In the genomic region with DNA sequence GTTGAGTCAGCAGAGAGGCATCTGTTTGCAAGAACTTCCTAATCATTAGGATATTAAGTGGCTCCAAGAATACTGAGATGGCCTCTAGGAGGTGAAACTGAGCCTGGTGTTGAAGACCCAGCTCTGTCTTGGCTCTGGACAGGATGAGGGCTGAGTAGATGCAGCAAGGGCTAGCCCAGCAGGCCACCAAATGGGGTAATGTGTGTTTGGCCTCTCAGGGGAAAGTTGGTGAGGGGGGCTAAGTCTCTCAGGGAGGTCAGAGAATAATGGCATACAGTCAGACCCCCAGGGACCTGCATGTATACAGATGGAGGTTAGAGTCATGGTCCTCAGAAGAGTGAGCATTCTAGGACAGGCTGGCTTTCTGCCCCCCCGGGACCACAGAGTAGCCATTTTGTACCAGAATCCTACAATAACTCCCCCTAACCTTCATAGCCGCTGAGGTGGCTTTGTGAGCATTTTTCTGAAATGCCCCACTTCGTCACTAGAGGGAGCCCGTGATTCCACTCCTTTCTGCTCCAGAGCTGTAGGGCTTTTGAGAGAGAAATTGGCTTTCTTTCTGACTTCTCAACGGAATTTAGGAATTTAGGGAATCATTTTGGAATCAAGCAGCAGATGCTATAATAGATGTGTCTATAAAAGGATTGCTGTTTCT, we compare ENCODE assay signal across 9 mouse cellular contexts. TPM values are rescaled to one million over a fixed set of nuclear protein-coding genes. Genes with fewer than 3 reads are reported as not detected.
DNase-seq lines count a peak whose midpoint lies in the region; ATAC-seq and TF ChIP-seq lines count a peak whose summit lies in the region.
"Had no signal": no experiment of that assay in that cellular context is flagged by ENCODE, and none has a peak within 500 bp of the region (broad histone marks: within the 10 kb centered on the region; RNA-seq: fewer than 3 reads in every experiment).

No protein-coding gene starts in this region.

- H3K27ac ChIP-seq in layer of hippocampus, adult 2 months, result no peak overlapping the region
- H3K27ac ChIP-seq: limb, embryonic 15.5 days had no signal

- no peak overlapping the region for H3K4me3 ChIP-seq in layer of hippocampus, adult 2 months
- H3K4me3 ChIP-seq: limb, embryonic 15.5 days had no signal

- peak; percentile 46 to 81 for DNase-seq in heart, adult 18-20 months
- no peak for DNase-seq in heart, postnatal 25 days (ENCODE audit: low spot score)
- DNase-seq in CD8-positive naive resting alpha-beta T cell, adult 2 months (ENCODE audit: low read depth in 2 of 2, low spot score in 2 of 2), result peak; percentile 61 to 73
- peak; percentile 56 for DNase-seq in brain, adult 2 months (ENCODE audit: low read depth, low spot score)
- DNase-seq in forelimb bud, embryonic 11.5 days (ENCODE audit: low read depth, low spot score), result peak; percentile 52
- DNase-seq in layer of hippocampus, adult 2 months (ENCODE audit: low spot score in 2 of 2), result peak; percentile 30 to 66
- peak; percentile 42 to 72 for DNase-seq in spleen, postnatal 10 days (ENCODE audit: low spot score in 2 of 2)

- peak; percentile 91 for TF ChIP-seq CTCF in layer of hippocampus, adult 2 months (conservative IDR thresholded peaks at IDR 0.05)

- intact Hi-C loops in heart, postnatal 25 days (cut with DNase I), result loop anchor here (1.0 to 10.0 kb wide), 2 partner anchors 72 to 213 kb away; no protein-coding TSS in a partner anchor

- peak; percentile 80 for ATAC-seq in megakaryocyte, adult 5-6 weeks (ENCODE audit: poor library complexity, severe bottlenecking)

RNA-seq across cellular contexts. Expression of a gene that starts 9.1 kb away (rescaled TPM):
- total RNA-seq in heart, adult 18-20 months (2021), result under 1 TPM; 0.17 to 0.28 TPM
- not detected for total RNA-seq in heart, postnatal 25 days (2021)
- total RNA-seq in layer of hippocampus, adult 2 months (2021), result 10 to 100 TPM; 20.4 to 21.2 TPM
- 0.09 TPM in 1 of 2 replicates, not detected in the other for total RNA-seq in megakaryocyte, adult 5-6 weeks (2015)
- 0.18 TPM in 1 of 2 replicates, not detected in the other for total RNA-seq in megakaryocyte, adult 5-6 weeks (2017)

RNA-seq across cellular contexts. Expression of a gene that starts 39.3 kb away (rescaled TPM):
- under 1 TPM; 0.55 to 0.75 TPM for total RNA-seq in heart, adult 18-20 months (2021)
- total RNA-seq in heart, postnatal 25 days (2021), result 1 to 10 TPM in 1 of 2 experiments, under 1 TPM in 1; 0.70 to 1.1 TPM
- total RNA-seq in layer of hippocampus, adult 2 months (2021), result under 1 TPM; 0.41 to 0.42 TPM
- total RNA-seq in megakaryocyte, adult 5-6 weeks (2015), result not detected in 2 replicates
- not detected in 2 replicates for total RNA-seq in megakaryocyte, adult 5-6 weeks (2017)

RNA-seq across cellular contexts. Expression of a gene that starts 44.7 kb away (rescaled TPM):
- total RNA-seq in heart, adult 18-20 months (2021), result 1 to 10 TPM; 2.4 to 2.6 TPM
- 1 to 10 TPM; 2.6 to 2.7 TPM for total RNA-seq in heart, postnatal 25 days (2021)
- total RNA-seq in layer of hippocampus, adult 2 months (2021), result 1 to 10 TPM; 3.5 TPM
- 205 and 221 TPM in 2 replicates for total RNA-seq in megakaryocyte, adult 5-6 weeks (2015)
- 94.8 and 109 TPM in 2 replicates for total RNA-seq in megakaryocyte, adult 5-6 weeks (2017)

Comparison
In these comparisons a context has a peak if more than half of its experiments do, and no peak if none do; other contexts are left out.
1. RNA of a gene that starts 9.1 kb away (total RNA-seq): 20.4 to 21.2 TPM in layer of hippocampus, adult 2 months; 0.17 to 0.28 TPM in heart, adult 18-20 months, 0.09 to 0.18 TPM in megakaryocyte, adult 5-6 weeks and not detected in heart, postnatal 25 days; every median in the first group is over 10 times any median in the second.
2. RNA of a gene that starts 44.7 kb away (total RNA-seq): 94.8 to 221 TPM in megakaryocyte, adult 5-6 weeks; 3.5 TPM in layer of hippocampus, adult 2 months, 2.6 to 2.7 TPM in heart, postnatal 25 days and 2.4 to 2.6 TPM in heart, adult 18-20 months; every median in the first group is over 10 times any median in the second.